Mouse (Mus musculus) Patski (cell line): ENCODE results near the gene Il15ra. TPM values are rescaled to one million over a fixed set of nuclear protein-coding genes. Genes with fewer than 3 reads are reported as not detected.
"Not testable (repeated sequence)": the region's sequence is repeated elsewhere in the genome, so short reads cannot be mapped to it uniquely, and the experiment has no call there.

Experiments used
- ATAC-seq: fragments of 100-300 bp; one replicate; pipeline ENCODE4 v1.8.0; 2021
- CTCF ChIA-PET: fragments of 350-600 bp; sonication (Branson Sonifier 250); formaldehyde crosslinking; loops from one replicate; lab custom pipeline; 2022; ENCODE audit warnings: inconsistent platforms; lab: Charles Lee
- POLR2A ChIA-PET: fragments of 350-600 bp; sonication (Branson Sonifier 250); formaldehyde crosslinking; loops from one replicate; lab custom pipeline; 2022; ENCODE audit warnings: antibody characterized with exemption, inconsistent platforms; lab: Charles Lee
- DNase-seq: peaks from one replicate; pipeline ENCODE4 v3.0.0-alpha.2; 2011; ENCODE audit warnings: low read depth, low spot score
- H3K27me3 ChIP-seq: fragments of 371-371 bp; one replicate; pipeline ENCODE4 v1.5.1; 2021
- CTCF ChIP-seq: fragments of 100-300 bp; IDR thresholded peaks from one replicate; pipeline ENCODE4 v1.5.1; 2021
- in situ Hi-C: fragments of 300-500 bp; cut with MboI; formaldehyde crosslinking; loops from 3 replicates; pipeline ENCODE4 v1.11.1; 2018; ENCODE audit warnings: low pct_unique_long_range_greater_than_20kb, mixed read lengths
- polyA plus RNA-seq: library from polyadenylated mRNA; unstranded; gene quantifications from one replicate; pipeline ENCODE4 v1.2.3, GENCODE M21; 2021

Gene Il15ra
- polyA plus RNA-seq, 1 experiment from 2014 or later = 0.91 TPM

DNA sequence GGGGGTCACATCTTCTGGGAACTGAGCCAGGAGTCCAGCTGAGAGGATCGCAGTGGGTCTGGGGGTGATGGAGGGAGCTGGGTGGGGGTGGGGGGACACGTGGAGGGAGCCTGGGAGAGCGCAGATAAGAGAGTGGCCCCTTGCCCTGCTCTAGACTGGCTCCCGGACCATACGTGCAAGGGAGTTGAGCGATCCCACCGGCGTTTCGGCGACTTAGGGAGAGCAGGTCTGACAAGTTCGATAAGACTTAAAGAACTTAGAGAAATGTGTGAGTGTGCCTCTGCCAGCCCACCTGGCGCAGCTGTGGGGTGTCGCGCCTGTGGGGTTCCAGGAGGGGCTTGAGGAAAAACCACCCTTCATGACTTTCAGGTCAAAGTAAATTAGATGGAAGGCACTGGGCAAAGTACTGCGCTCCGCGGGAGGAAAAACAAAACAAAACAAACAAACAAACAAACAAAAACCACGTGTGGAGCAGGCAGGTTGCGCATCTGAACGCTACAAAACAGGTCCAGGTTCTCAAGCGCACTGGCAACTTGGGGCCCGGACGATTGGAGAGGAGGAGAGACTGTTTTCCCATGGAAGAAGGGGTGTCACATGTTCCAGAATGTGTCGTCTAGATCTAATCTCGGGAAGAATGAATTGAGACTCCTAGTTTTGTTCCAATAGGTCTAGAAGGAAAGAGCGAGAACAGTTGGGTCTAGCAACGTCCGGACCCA lies 1.1 kb downstream of the Il15ra start:
- CTCF ChIA-PET = interaction anchor here (1.5 kb wide), 1 partner anchor 18 kb away, joined by 3 read pairs; no protein-coding TSS in a partner anchor
- no peak for TF ChIP-seq CTCF
- ATAC-seq (no peak), DNase-seq (no peak)
- H3K27me3 ChIP-seq = peaks cover 15% of the 10 kb centered on the region
- POLR2A ChIA-PET = no interaction called here
- in situ Hi-C loops = no loop called here

DNA sequence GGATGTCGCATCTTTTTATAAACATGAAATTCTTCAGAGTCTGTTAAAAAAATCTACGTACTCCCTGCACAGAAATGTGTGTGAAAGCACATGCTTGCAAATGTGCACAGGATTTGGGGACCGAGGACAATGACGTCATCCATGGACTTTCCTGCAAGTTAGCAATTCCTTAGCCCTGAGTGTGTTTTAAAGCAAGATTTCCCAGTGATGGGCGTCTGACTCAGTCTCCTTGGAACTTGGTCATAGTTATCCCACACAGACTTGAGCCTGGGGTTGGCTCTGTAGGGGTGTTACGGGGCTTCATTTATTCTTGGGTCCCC lies 1.6 kb downstream of the Il15ra start:
- ChIA-PET CTCF (no interaction called here), POLR2A (no interaction called here)
- DNase-seq (no peak), ATAC-seq (no peak)
- TF ChIP-seq CTCF = no peak
- in situ Hi-C loops = no loop called here
- peaks cover 11% of the 10 kb centered on the region for H3K27me3 ChIP-seq

DNA sequence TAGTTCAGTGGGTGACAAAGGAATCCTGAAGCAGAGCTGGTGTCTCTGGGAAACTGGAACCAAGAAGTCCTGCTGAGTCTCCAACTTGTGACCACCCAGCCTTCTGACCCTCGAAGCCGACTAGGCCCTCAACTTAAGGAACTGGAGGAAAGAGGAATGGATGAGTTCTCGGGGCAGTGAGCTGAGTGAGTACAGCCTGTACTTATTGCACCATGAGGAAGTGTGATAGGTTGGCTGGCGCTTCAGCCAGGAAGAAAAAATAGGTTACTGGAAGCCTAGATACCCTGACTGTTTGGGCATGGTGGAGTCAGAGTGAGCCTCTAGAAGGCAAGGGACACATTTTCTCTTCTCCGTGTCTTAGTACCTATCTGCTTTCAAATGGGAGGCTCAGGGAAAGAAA lies 3.4 kb downstream of the Il15ra start:
- POLR2A ChIA-PET = no interaction called here
- H3K27me3 ChIP-seq = no peaks in the 10 kb centered on the region

DNA sequence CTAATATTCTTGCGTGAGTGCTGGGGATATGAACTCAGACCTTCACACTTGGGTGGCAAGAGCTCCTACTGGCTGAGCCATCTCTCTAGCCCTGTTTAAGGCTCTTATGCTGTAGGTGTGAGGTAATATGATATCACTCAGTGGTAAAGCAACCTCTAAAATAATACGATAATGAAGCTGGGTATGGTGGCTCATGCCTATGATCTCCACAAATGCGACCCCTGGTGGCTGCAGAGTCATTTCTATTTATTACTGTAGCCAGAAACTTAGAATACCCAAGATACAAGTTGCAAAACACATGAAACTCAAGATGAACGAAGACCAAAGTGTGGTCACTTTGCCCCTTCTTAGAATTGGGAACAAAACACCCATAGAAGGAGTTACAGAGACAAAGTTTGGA lies 5.0 kb downstream of the Il15ra start:
- ATAC-seq, in situ Hi-C loops, H3K27me3 ChIP-seq, DNase-seq: not testable (repeated sequence)
- CTCF ChIA-PET = interaction anchor here (1.0 to 1.2 kb wide), 2 partner anchors 20 to 24 kb away, joined by 3 read pairs; no protein-coding TSS in a partner anchor
- peak; percentile 51 for TF ChIP-seq CTCF
- POLR2A ChIA-PET = interaction anchor here (1.2 kb wide), 1 partner anchor 82 kb away, joined by 6 read pairs; no protein-coding TSS in a partner anchor

More for the DNA sequence above, 3.4 kb downstream of the Il15ra start:
- DNase-seq = no peak
- no peak for ATAC-seq
- CTCF ChIA-PET = no interaction called here
- in situ Hi-C loops = no loop called here
- TF ChIP-seq CTCF = no peak

DNA sequence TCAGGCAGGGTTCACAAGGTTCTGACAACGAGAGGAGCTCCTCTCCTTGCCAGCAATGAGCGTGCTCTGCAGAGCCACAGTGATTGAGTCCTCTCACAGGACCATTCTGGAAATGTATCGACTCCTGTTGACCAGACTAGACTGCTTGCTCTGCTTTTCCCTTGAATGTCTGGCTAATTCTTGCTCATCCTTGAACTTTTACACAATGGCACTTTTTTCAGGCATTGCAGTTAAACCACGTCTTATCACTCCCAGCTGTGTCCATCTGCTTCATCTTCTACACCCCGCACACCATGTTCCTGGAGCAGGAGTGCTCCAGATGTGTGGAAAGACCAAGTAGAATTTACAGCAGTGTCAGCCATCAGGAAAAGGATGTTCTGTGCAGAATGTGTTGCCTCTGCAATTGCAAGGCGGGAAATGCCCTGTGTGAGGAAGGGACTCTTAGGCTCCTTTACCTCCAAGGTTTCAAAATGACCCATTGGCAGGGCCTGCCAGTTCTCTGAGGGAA lies 7.4 kb downstream of the Il15ra start:
- no peak for TF ChIP-seq CTCF
- no peak for DNase-seq
- ChIA-PET POLR2A (no interaction called here), CTCF (interaction anchor here (0.9 to 1.5 kb wide), 3 partner anchors 9 to 26 kb away, joined by 3 read pairs; no protein-coding TSS in a partner anchor)
- ATAC-seq = no peak
- H3K27me3 ChIP-seq = no peaks in the 10 kb centered on the region
- in situ Hi-C loops = no loop called here

DNA sequence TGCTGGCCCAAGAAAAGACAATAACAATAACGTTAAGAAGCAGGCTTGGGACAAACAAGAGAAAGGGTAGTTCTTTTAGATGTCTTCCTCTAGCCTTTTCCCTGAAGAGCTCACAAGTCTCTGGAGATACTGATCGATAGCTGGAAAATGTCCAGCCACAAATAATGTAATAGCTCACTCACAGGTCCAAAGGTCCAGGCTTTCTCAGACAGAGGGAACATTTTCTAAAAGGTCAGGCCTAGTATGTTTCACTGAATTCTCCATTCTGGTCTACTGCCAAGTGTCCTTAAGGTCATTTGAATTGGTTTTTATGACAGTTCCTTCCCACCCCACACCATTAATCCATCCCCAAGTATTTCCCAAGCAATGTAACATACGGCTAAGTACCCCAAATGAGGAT lies 7.9 kb downstream of the Il15ra start:
- DNase-seq (no peak), ATAC-seq (no peak)
- ChIA-PET CTCF (interaction anchor here (0.9 to 1.5 kb wide), 3 partner anchors 9 to 26 kb away, joined by 3 read pairs; no protein-coding TSS in a partner anchor), POLR2A (no interaction called here)
- in situ Hi-C loops = no loop called here
- TF ChIP-seq CTCF = no peak
- no peaks in the 10 kb centered on the region for H3K27me3 ChIP-seq

DNA sequence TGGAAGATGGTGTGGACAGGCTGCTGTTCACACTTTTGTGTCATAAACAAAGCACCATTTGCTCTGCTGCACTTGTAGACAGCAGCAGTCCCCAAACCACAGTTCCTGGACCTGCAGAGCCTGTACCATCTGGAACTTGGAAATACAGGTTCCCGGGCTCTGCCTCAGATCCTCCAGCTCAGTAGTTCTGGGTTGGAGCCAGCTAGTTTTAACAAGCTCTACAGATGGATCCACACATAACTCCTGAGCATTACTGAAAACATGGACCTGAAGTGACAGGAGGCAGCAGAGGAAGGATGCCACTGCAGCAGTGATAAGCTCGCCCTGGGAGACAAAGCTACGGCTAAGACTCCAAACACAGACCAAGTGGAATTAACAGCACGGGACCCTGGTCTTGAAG lies 9.4 kb downstream of the Il15ra start:
- ChIA-PET POLR2A (no interaction called here), CTCF (interaction anchor here (0.6 kb wide), 1 partner anchor 50 kb away, joined by 3 read pairs; no protein-coding TSS in a partner anchor)
- in situ Hi-C loops = no loop called here
- H3K27me3 ChIP-seq = no peaks in the 10 kb centered on the region
- no peak for DNase-seq
- no peak for TF ChIP-seq CTCF
- no peak for ATAC-seq

DNA sequence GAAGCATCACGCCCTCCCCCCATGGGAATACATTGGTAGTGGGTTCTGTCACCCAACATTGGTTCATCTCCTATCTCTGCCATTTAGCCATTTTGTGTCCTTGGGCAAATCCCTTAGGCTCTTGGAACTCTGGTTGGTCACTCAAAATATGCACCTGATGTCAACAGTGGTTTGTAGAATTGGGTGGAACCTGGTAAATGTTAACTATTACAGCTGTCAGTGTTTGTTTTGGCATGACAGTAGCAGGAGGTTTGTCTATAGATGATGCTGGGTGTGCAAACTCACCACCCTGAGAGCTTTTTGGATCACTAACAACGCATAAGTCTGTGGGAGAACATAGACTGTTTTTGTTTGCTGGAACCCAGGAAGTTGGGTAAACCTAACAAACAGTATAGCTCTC lies 13.5 kb downstream of the Il15ra start:
- ATAC-seq (no peak), DNase-seq (no peak)
- H3K27me3 ChIP-seq = no peaks in the 10 kb centered on the region
- CTCF ChIA-PET = interaction anchor here (1.1 kb wide), 1 partner anchor 115 kb away, joined by 3 read pairs; no protein-coding TSS in a partner anchor
- POLR2A ChIA-PET = no interaction called here
- in situ Hi-C loops = no loop called here
- no peak for TF ChIP-seq CTCF

DNA sequence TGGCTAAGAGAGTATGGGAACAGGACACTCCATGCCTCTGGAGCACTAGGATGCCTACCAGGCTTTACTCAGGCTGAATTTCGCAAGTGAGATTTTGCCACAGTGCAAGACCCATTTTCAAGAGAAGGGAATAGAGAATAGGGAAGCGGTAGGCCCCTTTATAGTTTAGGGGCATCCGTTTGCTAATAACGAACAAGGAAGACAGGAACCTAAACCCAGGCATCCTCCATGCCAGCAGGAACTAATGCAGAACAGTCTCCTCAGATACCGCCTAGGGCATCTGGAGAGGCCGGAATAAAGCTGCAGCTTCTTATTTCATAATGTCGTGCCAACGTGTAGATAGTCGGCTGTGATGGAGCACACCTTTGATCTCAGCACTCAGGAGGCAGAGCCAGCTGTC lies 17.5 kb downstream of the Il15ra start:
- H3K27me3 ChIP-seq = no peaks in the 10 kb centered on the region
- DNase-seq = no peak
- POLR2A ChIA-PET = no interaction called here
- no peak for ATAC-seq
- no peak for TF ChIP-seq CTCF
- CTCF ChIA-PET = interaction anchor here (1.3 kb wide), 1 partner anchor 35 kb away, joined by 3 read pairs; no protein-coding TSS in a partner anchor
- in situ Hi-C loops = no loop called here

DNA sequence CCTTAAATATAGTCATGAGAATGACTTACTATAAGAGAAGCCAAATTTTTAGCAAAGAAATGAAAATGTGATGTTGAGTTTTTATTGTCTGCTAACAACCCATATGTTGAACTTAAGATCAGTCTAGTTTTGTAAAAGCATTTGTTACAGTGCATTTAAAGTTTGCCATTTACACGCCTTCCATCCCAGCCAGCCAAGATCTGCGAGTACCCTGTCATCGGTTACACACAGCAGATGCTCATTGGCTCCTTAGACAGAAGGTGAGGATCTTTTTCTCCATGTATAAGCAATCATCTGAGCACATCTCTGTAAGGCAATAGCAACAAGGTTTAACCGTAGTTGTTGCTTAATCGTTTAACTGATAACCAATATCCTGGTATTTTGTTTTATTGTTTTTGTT lies 22.5 kb downstream of the Il15ra start:
- CTCF ChIA-PET = interaction anchor here (1.5 kb wide), 1 partner anchor 13 kb away, joined by 6 read pairs; no protein-coding TSS in a partner anchor
- DNase-seq (no peak), ATAC-seq (no peak)
- no peaks in the 10 kb centered on the region for H3K27me3 ChIP-seq
- POLR2A ChIA-PET = no interaction called here
- in situ Hi-C loops = no loop called here
- no peak for TF ChIP-seq CTCF

DNA sequence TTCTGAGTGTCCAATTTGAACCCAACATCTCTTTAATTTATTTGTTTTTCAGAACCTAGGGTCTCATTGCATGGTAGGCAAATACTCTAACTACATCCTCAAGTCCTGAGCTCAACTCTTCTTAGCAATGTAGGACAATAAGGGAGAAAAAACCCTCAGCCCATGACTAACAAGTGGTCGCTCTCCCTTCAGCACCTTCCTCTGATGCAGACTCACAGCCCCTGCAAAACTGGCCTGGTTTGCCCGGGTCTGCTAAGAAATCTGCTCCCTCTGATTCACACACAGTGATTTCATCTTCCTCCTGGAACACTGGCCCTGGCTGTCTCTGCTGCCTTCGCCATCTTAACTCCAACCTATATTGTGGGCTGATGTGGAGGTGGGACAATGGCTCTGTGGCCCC lies 24.0 kb downstream of the Il15ra start:
- no peak for ATAC-seq
- POLR2A ChIA-PET = interaction anchor here (1.1 kb wide), 1 partner anchor 17 kb away, joined by 3 read pairs; no protein-coding TSS in a partner anchor
- CTCF ChIA-PET = no interaction called here
- H3K27me3 ChIP-seq = no peaks in the 10 kb centered on the region
- in situ Hi-C loops = no loop called here
- DNase-seq = no peak
- no peak for TF ChIP-seq CTCF
